Mouse (Mus musculus): ENCODE results near the gene Midn. TPM values are rescaled to one million over a fixed set of nuclear protein-coding genes. Genes with fewer than 3 reads are reported as not detected.

Gene Midn
- total RNA-seq, 2 experiments from 2014 or later = 34.3 to 62.7 TPM

- no peak for DNase-seq
These were observed 48.1 kb downstream of the Midn start for GRCm38 (mm10) chr10:80196167-80196566.

GRCm38 (mm10) chr10:80196778-80197581, 48.9 kb downstream of the Midn start:
- no peak for DNase-seq

GRCm38 (mm10) chr10:80199440-80200008, 51.5 kb downstream of the Midn start:
- peak; percentile 75 for DNase-seq

GRCm38 (mm10) chr10:80200485-80200884, 52.4 kb downstream of the Midn start:
- DNase-seq = no peak

- DNase-seq = no peak
These were observed 56.0 kb downstream of the Midn start for GRCm38 (mm10) chr10:80204055-80204454.

GRCm38 (mm10) chr10:80207201-80207600, 59.1 kb downstream of the Midn start:
- DNase-seq = no peak

GRCm38 (mm10) chr10:80207676-80208075, 59.6 kb downstream of the Midn start:
- no peak for DNase-seq

Other genes starting within 250 kb of the Midn start
- 10 to 100 TPM; 39.6 to 43.8 TPM for gene Med16, start 239.3 kb upstream of the Midn start, total RNA-seq (2021)
- gene Gm26602, start 237.4 kb upstream of the Midn start, total RNA-seq (2021) = not detected
- gene Kiss1r, start 231.3 kb upstream of the Midn start, total RNA-seq (2021) = under 1 TPM; 0.23 to 0.59 TPM
- 100 to 1,000 TPM; 101 to 108 TPM for gene R3hdm4, start 227.1 kb upstream of the Midn start, total RNA-seq (2021)
- 1 to 10 TPM; 2.6 to 4.1 TPM for gene Arid3a, start 221.2 kb upstream of the Midn start, total RNA-seq (2021)
- gene Wdr18, start 188.1 kb upstream of the Midn start, total RNA-seq (2021) = 10 to 100 TPM; 18.0 to 21.8 TPM
- under 1 TPM; 0.14 to 0.38 TPM for gene Grin3b, start 177.6 kb upstream of the Midn start, total RNA-seq (2021)
- 10 to 100 TPM; 85.5 to 90.8 TPM for gene Tmem259, start 163.9 kb upstream of the Midn start, total RNA-seq (2021)
- gene Cnn2, start 159.7 kb upstream of the Midn start, total RNA-seq (2021) = 10 to 100 TPM; 26.1 to 38.6 TPM
- gene Abca7, start 151.8 kb upstream of the Midn start, total RNA-seq (2021) = 1 to 10 TPM; 3.2 to 4.2 TPM
- gene Arhgap45, start 131.6 kb upstream of the Midn start, total RNA-seq (2021) = 1 to 10 TPM; 2.0 to 3.5 TPM
- gene Polr2e, start 108.5 kb upstream of the Midn start, total RNA-seq (2021) = 10 to 100 TPM; 62.1 to 62.7 TPM
- gene Gpx4, start 101.1 kb upstream of the Midn start, total RNA-seq (2021) = 100 to 1,000 TPM; 380 to 398 TPM
- 10 to 100 TPM in 1 of 2 experiments, 1 to 10 TPM in 1; 7.7 to 11.6 TPM for gene Sbno2, start 42.7 kb upstream of the Midn start, total RNA-seq (2021)
- gene Stk11, start 32.5 kb upstream of the Midn start, total RNA-seq (2021) = 100 to 1,000 TPM; 105 to 110 TPM
- 100 to 1,000 TPM; 576 to 659 TPM for gene Atp5d, start 9.6 kb upstream of the Midn start, total RNA-seq (2021)
- 1 to 10 TPM; 2.3 to 3.2 TPM for gene Cbarp, start 7.4 kb upstream of the Midn start, total RNA-seq (2021)
- gene Cirbp, start 17.7 kb downstream of the Midn start, total RNA-seq (2021) = 10 to 100 TPM; 84.3 to 88.4 TPM
- 1 to 10 TPM; 3.9 to 5.5 TPM for gene 1600002K03Rik, start 24.7 kb downstream of the Midn start, total RNA-seq (2021)
- 1 to 10 TPM; 1.1 to 1.9 TPM for gene Efna2, start 31.2 kb downstream of the Midn start, total RNA-seq (2021)
- gene Mum1, start 78.2 kb downstream of the Midn start, total RNA-seq (2021) = 10 to 100 TPM; 26.4 to 31.3 TPM
- gene Ndufs7, start 100.8 kb downstream of the Midn start, total RNA-seq (2021) = 100 to 1,000 TPM; 371 to 457 TPM
- 100 to 1,000 TPM; 342 to 351 TPM for gene Gamt, start 112.7 kb downstream of the Midn start, total RNA-seq (2021)
- 10 to 100 TPM; 67.8 to 81.0 TPM for gene Dazap1, start 113.2 kb downstream of the Midn start, total RNA-seq (2021)
- gene Rps15, start 144.2 kb downstream of the Midn start, total RNA-seq (2021) = 100 to 1,000 TPM; 952 to 954 TPM
- gene Apc2, start 147.7 kb downstream of the Midn start, total RNA-seq (2021) = under 1 TPM; 0.87 to 0.95 TPM
- gene 2310011J03Rik, start 172.3 kb downstream of the Midn start, total RNA-seq (2021) = 10 to 100 TPM; 10.5 to 13.1 TPM
- 1 to 10 TPM in 1 of 2 experiments, under 1 TPM in 1; 0.75 to 1.5 TPM for gene Pcsk4, start 181.2 kb downstream of the Midn start, total RNA-seq (2021)
- gene Reep6, start 181.7 kb downstream of the Midn start, total RNA-seq (2021) = 1 to 10 TPM; 2.1 to 2.4 TPM
- gene Adamtsl5, start 200.1 kb downstream of the Midn start, total RNA-seq (2021) = 10 to 100 TPM; 15.2 to 20.4 TPM
- not detected for gene Plk5, start 208.2 kb downstream of the Midn start, total RNA-seq (2021)
- 10 to 100 TPM in 1 of 2 experiments, 1 to 10 TPM in 1; 8.9 to 12.2 TPM for gene Mex3d, start 239.4 kb downstream of the Midn start, total RNA-seq (2021)

Measured in gastrocnemius, postnatal 10 days (tissue).